Mouse (Mus musculus) G1E-ER4 (cell line): Measurements from ENCODE around the gene Bahcc1. TPM values are rescaled to one million over a fixed set of nuclear protein-coding genes. Genes with fewer than 3 reads are reported as not detected.

Source experiments
- GATA1 ChIP-seq: IDR thresholded peaks from one replicate; pipeline ENCODE4 v1.8.0; 2012; ENCODE audit warnings: low read length, inconsistent platforms
- polyA plus RNA-seq: library from polyadenylated mRNA; stranded (reverse); fragments of >175 nt; gene quantifications from 2 replicates; pipeline ENCODE4 v1.2.3, GENCODE M21; 2012

Gene Bahcc1
- polyA plus RNA-seq, 1 experiment, result 0.12 TPM

- no peak for TF ChIP-seq GATA1
Observed at GRCm38 (mm10) chr11:120220963-120221827, 11.6 kb upstream of the Bahcc1 start.

GRCm38 (mm10) chr11:120222425-120223104 lies 10.2 kb upstream of the Bahcc1 start:
- TF ChIP-seq GATA1, result no peak

- TF ChIP-seq GATA1, result no peak
Observed at GRCm38 (mm10) chr11:120223586-120224487, 8.9 kb upstream of the Bahcc1 start.

- no peak for TF ChIP-seq GATA1
Observed at GRCm38 (mm10) chr11:120224488-120225255, 8.1 kb upstream of the Bahcc1 start.

- TF ChIP-seq GATA1, result no peak
Observed at GRCm38 (mm10) chr11:120225256-120226195, 7.2 kb upstream of the Bahcc1 start.

- TF ChIP-seq GATA1, result no peak
Observed at GRCm38 (mm10) chr11:120226421-120227280, 6.1 kb upstream of the Bahcc1 start.

- no peak for TF ChIP-seq GATA1
Observed at GRCm38 (mm10) chr11:120227571-120228051, 5.1 kb upstream of the Bahcc1 start.

GRCm38 (mm10) chr11:120228116-120228890 lies 4.4 kb upstream of the Bahcc1 start:
- TF ChIP-seq GATA1, result no peak

- TF ChIP-seq GATA1, result no peak
Observed at GRCm38 (mm10) chr11:120228911-120229437, 3.8 kb upstream of the Bahcc1 start.

- TF ChIP-seq GATA1, result no peak
Observed at GRCm38 (mm10) chr11:120229861-120230751, 2.6 kb upstream of the Bahcc1 start.

- no peak for TF ChIP-seq GATA1
Observed at GRCm38 (mm10) chr11:120230841-120231370, 1.8 kb upstream of the Bahcc1 start.
